Mouse (Mus musculus): ENCODE measurements around the gene A230050P20Rik. TPM values are rescaled to one million over a fixed set of nuclear protein-coding genes. Genes with fewer than 3 reads are reported as not detected.

The A230050P20Rik gene
- polyA plus RNA-seq, 1 experiment, result 2.1 TPM

GRCm38 (mm10) chr9:20898511-20899073, 30.1 kb downstream of the A230050P20Rik start, which contains the start of gene Eif3g:
Eif3g (minus strand) TSS chr9:20898623.
- Histone ChIP-seq H3K27ac (replicated peaks; ENCODE audit: low read depth, low read length) (no peak within 1 kb of the TSS; the same call in 1 of the 2 replicates), H3K4me1 (ENCODE audit: control insufficient read depth, insufficient read depth, insufficient read length, low read length) (peaks cover 10% of the 10 kb centered on the region; the same call in 1 of the 2 replicates), H3K4me3 (ENCODE audit: insufficient read depth, low read depth, low read length) (peak within 1 kb of the TSS; percentile 90)

GRCm38 (mm10) chr9:20901466-20902173, 33.2 kb downstream of the A230050P20Rik start:
- H3K4me3 ChIP-seq (ENCODE audit: insufficient read depth, low read depth, low read length), result no peak overlapping the region
- no peak overlapping the region for H3K27ac ChIP-seq (replicated peaks; ENCODE audit: low read depth, low read length)
- H3K4me1 ChIP-seq (ENCODE audit: control insufficient read depth, insufficient read depth, insufficient read length, low read length), result peaks cover 10% of the 10 kb centered on the region; the same call in 1 of the 2 replicates

GRCm38 (mm10) chr9:20902174-20902491, 33.7 kb downstream of the A230050P20Rik start:
- Histone ChIP-seq H3K27ac (replicated peaks; ENCODE audit: low read depth, low read length) (no peak overlapping the region), H3K4me1 (ENCODE audit: control insufficient read depth, insufficient read depth, insufficient read length, low read length) (peaks cover 9% of the 10 kb centered on the region; the same call in 1 of the 2 replicates), H3K4me3 (ENCODE audit: insufficient read depth, low read depth, low read length) (no peak overlapping the region)

- no peak overlapping the region for H3K4me3 ChIP-seq (ENCODE audit: insufficient read depth, low read depth, low read length)
- H3K4me1 ChIP-seq (ENCODE audit: control insufficient read depth, insufficient read depth, insufficient read length, low read length), result no peaks in the 10 kb centered on the region
- no peak overlapping the region for H3K27ac ChIP-seq (replicated peaks; ENCODE audit: low read depth, low read length)
Measured at GRCm38 (mm10) chr9:20909948-20910347, 41.5 kb downstream of the A230050P20Rik start.

- H3K4me1 ChIP-seq (ENCODE audit: control insufficient read depth, insufficient read depth, insufficient read length, low read length), result no peaks in the 10 kb centered on the region
Measured at GRCm38 (mm10) chr9:20916160-20916559, 47.7 kb downstream of the A230050P20Rik start.

GRCm38 (mm10) chr9:20923258-20923657, 54.8 kb downstream of the A230050P20Rik start:
- H3K27ac ChIP-seq (replicated peaks; ENCODE audit: low read depth, low read length), result no peak overlapping the region
- H3K4me3 ChIP-seq (ENCODE audit: insufficient read depth, low read depth, low read length), result no peak overlapping the region
- H3K4me1 ChIP-seq (ENCODE audit: control insufficient read depth, insufficient read depth, insufficient read length, low read length), result no peaks in the 10 kb centered on the region

More at GRCm38 (mm10) chr9:20916160-20916559, 47.7 kb downstream of the A230050P20Rik start:
- Histone ChIP-seq H3K27ac (replicated peaks; ENCODE audit: low read depth, low read length) (no peak overlapping the region), H3K4me3 (ENCODE audit: insufficient read depth, low read depth, low read length) (no peak overlapping the region)

Other genes starting within 250 kb of the A230050P20Rik start
- gene Ubl5, start 225.8 kb upstream of the A230050P20Rik start, polyA plus RNA-seq (2012; ENCODE audit: insufficient read depth, insufficient read length, missing spikeins), result 257 and 293 TPM in 2 replicates
- gene Fbxl12, start 223.9 kb upstream of the A230050P20Rik start, polyA plus RNA-seq (2012; ENCODE audit: insufficient read depth, insufficient read length, missing spikeins), result 5.8 and 6.5 TPM in 2 replicates
- 13.9 and 17.2 TPM in 2 replicates for gene Pin1, start 216.5 kb upstream of the A230050P20Rik start, polyA plus RNA-seq (2012; ENCODE audit: insufficient read depth, insufficient read length, missing spikeins)
- 0.63 TPM in 1 of 2 replicates, not detected in the other for gene Olfm2, start 122.3 kb upstream of the A230050P20Rik start, polyA plus RNA-seq (2012; ENCODE audit: insufficient read depth, insufficient read length, missing spikeins)
- 16.9 and 23.5 TPM in 2 replicates for gene Col5a3, start 53.6 kb upstream of the A230050P20Rik start, polyA plus RNA-seq (2012; ENCODE audit: insufficient read depth, insufficient read length, missing spikeins)
- gene Rdh8, start 50.1 kb upstream of the A230050P20Rik start, polyA plus RNA-seq (2012; ENCODE audit: insufficient read depth, insufficient read length, missing spikeins), result not detected in 2 replicates
- 3.1 and 5.0 TPM in 2 replicates for gene Angptl6, start 11.1 kb downstream of the A230050P20Rik start, polyA plus RNA-seq (2012; ENCODE audit: insufficient read depth, insufficient read length, missing spikeins)
- 6.6 and 7.9 TPM in 2 replicates for gene Ppan, start 19.5 kb downstream of the A230050P20Rik start, polyA plus RNA-seq (2012; ENCODE audit: insufficient read depth, insufficient read length, missing spikeins)
- 61.4 and 66.1 TPM in 2 replicates for gene Eif3g, start 30.0 kb downstream of the A230050P20Rik start, polyA plus RNA-seq (2012; ENCODE audit: insufficient read depth, insufficient read length, missing spikeins)
- gene Dnmt1, start 91.2 kb downstream of the A230050P20Rik start, polyA plus RNA-seq (2012; ENCODE audit: insufficient read depth, insufficient read length, missing spikeins), result 3.5 and 7.7 TPM in 2 replicates
- gene S1pr2, start 108.1 kb downstream of the A230050P20Rik start, polyA plus RNA-seq (2012; ENCODE audit: insufficient read depth, insufficient read length, missing spikeins), result 1.3 and 2.6 TPM in 2 replicates
- 140 and 185 TPM in 2 replicates for gene Mrpl4, start 134.1 kb downstream of the A230050P20Rik start, polyA plus RNA-seq (2012; ENCODE audit: insufficient read depth, insufficient read length, missing spikeins)
- 2.3 and 3.1 TPM in 2 replicates for gene Icam1, start 147.3 kb downstream of the A230050P20Rik start, polyA plus RNA-seq (2012; ENCODE audit: insufficient read depth, insufficient read length, missing spikeins)
- not detected in 2 replicates for gene Icam4, start 160.7 kb downstream of the A230050P20Rik start, polyA plus RNA-seq (2012; ENCODE audit: insufficient read depth, insufficient read length, missing spikeins)
- gene Icam5, start 163.4 kb downstream of the A230050P20Rik start, polyA plus RNA-seq (2012; ENCODE audit: insufficient read depth, insufficient read length, missing spikeins), result not detected in 2 replicates
- not detected in 2 replicates for gene Zglp1, start 198.5 kb downstream of the A230050P20Rik start, polyA plus RNA-seq (2012; ENCODE audit: insufficient read depth, insufficient read length, missing spikeins)
- gene Gm49373, start 204.5 kb downstream of the A230050P20Rik start, polyA plus RNA-seq (2012; ENCODE audit: insufficient read depth, insufficient read length, missing spikeins), result 0.79 TPM in 1 of 2 replicates, not detected in the other
- gene Fdx1l, start 205.0 kb downstream of the A230050P20Rik start, polyA plus RNA-seq (2012; ENCODE audit: insufficient read depth, insufficient read length, missing spikeins), result 52.7 and 55.1 TPM in 2 replicates
- gene Gm38431, start 223.4 kb downstream of the A230050P20Rik start, polyA plus RNA-seq (2012; ENCODE audit: insufficient read depth, insufficient read length, missing spikeins), result not detected in 2 replicates
- gene Raver1, start 223.4 kb downstream of the A230050P20Rik start, polyA plus RNA-seq (2012; ENCODE audit: insufficient read depth, insufficient read length, missing spikeins), result 15.5 and 16.4 TPM in 2 replicates

All from brown adipose tissue, adult 24 weeks (tissue).